Comparison of ENCODE assay signal across 8 mouse cellular contexts in the genomic region with DNA sequence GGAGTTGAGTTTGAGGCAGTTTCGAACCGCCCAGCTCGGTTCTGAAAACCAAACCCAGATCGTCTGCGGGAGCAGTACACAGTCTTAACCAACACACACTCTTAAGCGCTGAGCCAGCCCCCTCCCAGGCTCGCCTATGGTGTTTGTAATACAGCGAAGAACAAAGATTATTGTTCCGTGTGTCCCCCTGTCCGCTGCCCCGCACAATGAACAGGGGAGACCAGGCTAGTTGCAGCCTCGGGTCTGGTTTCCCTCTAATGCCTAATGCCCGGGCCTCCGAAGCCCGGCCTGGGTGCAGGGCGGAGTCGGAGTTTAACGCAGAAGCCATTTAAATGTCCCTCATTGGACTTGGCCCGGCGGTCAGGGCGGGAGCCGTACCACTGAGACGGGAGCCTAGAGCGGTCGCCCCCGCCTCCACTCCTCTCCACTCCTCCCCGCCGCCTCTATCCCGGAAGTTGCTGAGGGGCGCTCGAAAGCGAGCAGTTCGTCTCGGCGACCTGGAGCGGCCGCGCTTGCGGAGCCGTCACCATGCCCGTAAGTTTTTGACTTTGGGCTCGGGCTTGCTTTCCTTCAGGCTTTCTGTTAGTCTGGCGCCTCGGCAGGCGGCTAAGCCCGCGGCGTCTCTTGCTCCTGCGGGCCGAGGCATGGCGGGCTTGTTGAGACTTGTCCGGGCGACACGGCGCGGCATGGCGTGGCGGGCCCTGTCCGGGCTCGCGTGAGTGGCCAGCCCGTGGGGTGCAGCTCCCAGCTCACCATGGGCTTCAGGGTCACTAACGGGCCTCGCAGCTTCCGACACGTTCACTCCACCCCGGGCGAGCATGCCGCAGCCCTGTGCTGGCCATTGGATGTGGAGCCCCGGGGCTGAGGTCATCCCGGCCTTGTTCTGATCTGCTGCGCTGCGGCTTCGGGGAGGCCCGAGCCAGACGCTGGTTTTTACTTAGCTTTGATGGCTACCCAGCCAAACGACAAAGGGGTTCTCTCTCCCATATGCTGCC. TPM values are rescaled to one million over a fixed set of nuclear protein-coding genes. Genes with fewer than 3 reads are reported as not detected.
DNase-seq lines count a peak whose midpoint lies in the region; ATAC-seq lines count a peak whose summit lies in the region.

Rps27l (plus strand) TSS at position 440 of the 995 bp plus-strand sequence.

- peak within 1 kb of the TSS; percentile 92 for H3K4me3 ChIP-seq in heart, embryonic 10.5 days
- H3K4me3 ChIP-seq in kidney, embryonic 15.5 days (replicated peaks) = peak within 1 kb of the TSS; percentile 76

- peak within 1 kb of the TSS; percentile 61 for H3K4me2 ChIP-seq in kidney, embryonic 15.5 days

- ATAC-seq in erythroblast, adult 5-6 weeks (replicated peaks; ENCODE audit: low FRiP score, poor library complexity, severe bottlenecking) = peak; percentile 99
- ATAC-seq in kidney, embryonic 15.5 days (replicated peaks; ENCODE audit: low FRiP score) = peak; percentile 99
- ATAC-seq in monocyte, adult 5-6 weeks (replicated peaks; ENCODE audit: insufficient number of reproducible peaks, low FRiP score, low TSS enrichment, poor library complexity, severe bottlenecking) = peak; percentile 100

- H3K9me3 ChIP-seq in heart, embryonic 10.5 days = no peaks in the 10 kb centered on the region
- no peaks in the 10 kb centered on the region for H3K9me3 ChIP-seq in kidney, embryonic 15.5 days (replicated peaks)

- H3K9ac ChIP-seq in kidney, embryonic 15.5 days = peak within 1 kb of the TSS; percentile 85

- no peaks in the 10 kb centered on the region for H3K27me3 ChIP-seq in heart, embryonic 10.5 days (ENCODE audit: insufficient read depth, poor library complexity, severe bottlenecking)
- no peaks in the 10 kb centered on the region for H3K27me3 ChIP-seq in kidney, embryonic 15.5 days

- H3K36me3 ChIP-seq in heart, embryonic 10.5 days = peaks cover 15% of the 10 kb centered on the region
- H3K36me3 ChIP-seq in kidney, embryonic 15.5 days = peaks cover 16% of the 10 kb centered on the region

- 0 out of 2 replicates have a peak, but pooled peaks cover 6% of the 10 kb centered on the region for H3K4me1 ChIP-seq in heart, embryonic 10.5 days
- H3K4me1 ChIP-seq in kidney, embryonic 15.5 days = peaks cover 13% of the 10 kb centered on the region

- WGBS in heart, embryonic 10.5 days = under 1% methylated on average over 77 of the region's 77 CpGs
- under 1% methylated on average over 77 of the region's 77 CpGs for WGBS in kidney, embryonic 15.5 days

- DNase-seq in B cell, adult 2 months = peak; percentile 95
- peak; percentile 97 for DNase-seq in brain, adult 2 months (ENCODE audit: low read depth, low spot score)
- peak; percentile 97 for DNase-seq in heart, embryonic 10.5 days (ENCODE audit: low spot score)
- peak; percentile 96 for DNase-seq in liver
- peak; percentile 95 to 98 for DNase-seq in spleen, postnatal 4 days (ENCODE audit: low spot score in 2 of 2)

- peak within 1 kb of the TSS; percentile 95 for H3K27ac ChIP-seq in heart, embryonic 10.5 days
- peak within 1 kb of the TSS; percentile 97 for H3K27ac ChIP-seq in kidney, embryonic 15.5 days

RNA-seq across cellular contexts. Expression of gene Rps27l, which starts in this region (rescaled TPM):
- 102 and 125 TPM in 2 replicates for total RNA-seq in erythroblast, adult 5-6 weeks (2015; ENCODE audit: low replicate concordance)
- 23.7 and 43.2 TPM in 2 replicates for total RNA-seq in erythroblast, adult 5-6 weeks (2017; ENCODE audit: low replicate concordance)
- 626 and 705 TPM in 2 replicates for polyA plus RNA-seq in heart, embryonic 10.5 days (2016; fragmentation: Nextera tagmentation; extraction: Ambion mirVana)
- 708 and 821 TPM in 2 replicates for polyA plus RNA-seq in kidney, embryonic 15.5 days (2015; fragmentation: Nextera tagmentation; extraction: Ambion mirVana)
- 70.0 to 115 TPM (median 89.9 TPM) in 3 replicates for total RNA-seq in monocyte, adult 5-6 weeks (2017)

Comparison
In these comparisons a context has a peak if more than half of its experiments do, and no peak if none do; other contexts are left out.
1. Peak in every context shown above with its lines: DNase-seq, ATAC-seq, H3K4me3 ChIP-seq and H3K27ac ChIP-seq.